Mouse (Mus musculus): ENCODE measurements at regions not wholly inside any gene's neighbourhood (a gene's known extent, or its start where the extent isn't known, plus 50 kb on each side); places are given as distances from the start of the nearest gene placed in this dataset.
A peak's percentile ranks its signal among the peaks of the same experiment; 100 is the strongest.

DNA sequence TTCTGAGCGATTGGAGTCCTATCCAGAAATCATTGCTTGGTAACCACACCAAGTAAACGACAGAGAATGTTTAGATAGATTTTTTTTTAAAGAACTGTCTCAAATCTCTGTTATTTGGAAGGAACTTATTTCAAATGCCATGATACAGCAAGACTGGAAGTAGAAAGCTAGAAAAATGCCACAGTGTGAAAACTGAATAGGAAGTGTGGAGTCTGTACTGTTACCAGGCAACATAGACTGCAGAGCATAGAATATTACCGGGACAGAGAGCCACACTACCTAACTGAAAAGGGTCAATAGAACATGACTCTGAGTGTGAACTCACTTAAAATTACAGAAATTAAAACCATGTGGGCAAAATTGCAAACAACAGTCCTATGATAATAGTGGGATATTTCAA, 52.4 kb upstream of the Adcy1 start:
- peak in 1 of 2 experiments; percentile 28 for DNase-seq (ENCODE audit: low spot score in 2 of 2)

- no peak for DNase-seq (ENCODE audit: low spot score in 2 of 2)
Observed at GRCm38 (mm10) chr11:6999329-6999728, 64.0 kb upstream of the Adcy1 start.

- DNase-seq (ENCODE audit: low spot score in 2 of 2) = no peak
Observed at GRCm38 (mm10) chr11:6998810-6999209, 64.5 kb upstream of the Adcy1 start.

DNA sequence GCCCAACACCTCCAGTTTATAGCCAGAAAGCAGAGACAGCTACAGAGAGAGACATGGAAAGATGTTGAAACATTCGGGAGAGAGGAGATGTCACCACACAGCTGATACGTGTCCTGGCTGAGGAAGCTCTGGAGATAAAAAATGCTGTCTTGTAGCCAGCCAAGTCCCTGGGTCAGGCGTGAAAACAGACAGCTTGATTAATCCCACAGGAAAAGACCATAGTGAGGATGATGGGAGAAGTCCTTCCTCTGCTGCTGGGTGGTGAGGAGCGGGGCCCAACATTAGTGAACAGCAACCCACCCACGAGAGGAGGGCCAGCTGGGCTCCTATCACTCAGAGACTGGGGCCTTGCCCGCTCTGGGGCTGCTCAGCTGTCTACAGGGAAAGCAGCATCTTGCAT, 65.8 kb upstream of the Adcy1 start:
- DNase-seq (ENCODE audit: low spot score in 2 of 2) = no peak

- no peak for DNase-seq (ENCODE audit: low spot score in 2 of 2)
Observed at GRCm38 (mm10) chr11:6993731-6994130, 69.6 kb upstream of the Adcy1 start.

GRCm38 (mm10) chr11:6991626-6992025, 71.7 kb upstream of the Adcy1 start:
- no peak for DNase-seq (ENCODE audit: low spot score in 2 of 2)

GRCm38 (mm10) chr11:6990711-6991110, 72.6 kb upstream of the Adcy1 start:
- no peak for DNase-seq (ENCODE audit: low spot score in 2 of 2)

- DNase-seq (ENCODE audit: low spot score in 2 of 2) = no peak
Observed at GRCm38 (mm10) chr11:6988884-6989824, 74.1 kb upstream of the Adcy1 start.

- no peak for DNase-seq (ENCODE audit: low spot score in 2 of 2)
Observed at GRCm38 (mm10) chr11:6987995-6988394, 75.3 kb upstream of the Adcy1 start.

GRCm38 (mm10) chr11:6987105-6987504, 76.2 kb upstream of the Adcy1 start:
- no peak for DNase-seq (ENCODE audit: low spot score in 2 of 2)

- DNase-seq (ENCODE audit: low spot score in 2 of 2) = no peak
Observed at GRCm38 (mm10) chr11:6982076-6982475, 81.2 kb upstream of the Adcy1 start.

GRCm38 (mm10) chr11:6979656-6980055, 83.6 kb upstream of the Adcy1 start:
- no peak for DNase-seq (ENCODE audit: low spot score in 2 of 2)

GRCm38 (mm10) chr11:6969196-6969595, 94.1 kb upstream of the Adcy1 start:
- DNase-seq (ENCODE audit: low spot score in 2 of 2) = no peak

DNA sequence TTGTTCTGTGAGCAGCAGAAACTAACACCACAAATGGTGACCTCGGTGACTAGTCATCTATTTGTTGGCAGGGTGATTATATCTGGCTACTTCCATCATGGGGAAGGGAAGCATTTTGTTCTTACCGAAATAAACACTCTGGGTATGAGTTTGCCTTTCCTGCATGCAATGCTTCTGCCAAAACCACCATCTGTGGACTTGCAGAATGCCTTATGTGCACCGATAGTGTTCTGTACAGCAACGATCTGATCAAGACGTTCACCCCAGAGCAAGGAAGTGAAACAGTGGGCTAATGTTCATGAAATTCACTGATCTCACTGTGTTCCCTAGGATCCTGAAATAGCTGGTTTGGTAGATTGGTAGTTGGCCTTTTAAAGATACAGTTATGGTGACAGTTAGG, 96.3 kb upstream of the Adcy1 start:
- peak; percentile 77 to 96 for DNase-seq (ENCODE audit: low spot score in 2 of 2)

DNA sequence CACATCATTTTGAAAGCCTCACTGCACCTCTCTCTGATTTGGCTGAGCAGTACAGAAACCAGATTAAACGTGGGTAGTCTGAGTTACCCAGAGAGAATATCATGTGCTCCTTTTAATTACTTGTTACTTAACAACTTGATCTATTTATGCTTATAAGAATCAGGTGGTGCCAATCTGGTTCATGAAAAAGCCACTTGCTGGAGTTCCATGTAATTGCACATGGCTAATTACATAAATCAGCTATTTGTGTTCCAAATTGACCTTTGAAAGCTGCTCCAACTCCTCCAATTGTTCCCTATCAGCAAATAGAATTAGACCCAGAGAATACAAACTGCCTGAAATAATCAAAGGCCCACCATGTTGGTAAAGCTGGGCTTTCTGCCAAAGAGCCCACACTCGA, 98.8 kb upstream of the Adcy1 start:
- peak; percentile 33 to 85 for DNase-seq (ENCODE audit: low spot score in 2 of 2)

GRCm38 (mm10) chr11:6963600-6963999, 99.7 kb upstream of the Adcy1 start:
- no peak for DNase-seq (ENCODE audit: low spot score in 2 of 2)

GRCm38 (mm10) chr11:6962786-6963575, 100.3 kb upstream of the Adcy1 start:
- no peak for DNase-seq (ENCODE audit: low spot score in 2 of 2)

DNA sequence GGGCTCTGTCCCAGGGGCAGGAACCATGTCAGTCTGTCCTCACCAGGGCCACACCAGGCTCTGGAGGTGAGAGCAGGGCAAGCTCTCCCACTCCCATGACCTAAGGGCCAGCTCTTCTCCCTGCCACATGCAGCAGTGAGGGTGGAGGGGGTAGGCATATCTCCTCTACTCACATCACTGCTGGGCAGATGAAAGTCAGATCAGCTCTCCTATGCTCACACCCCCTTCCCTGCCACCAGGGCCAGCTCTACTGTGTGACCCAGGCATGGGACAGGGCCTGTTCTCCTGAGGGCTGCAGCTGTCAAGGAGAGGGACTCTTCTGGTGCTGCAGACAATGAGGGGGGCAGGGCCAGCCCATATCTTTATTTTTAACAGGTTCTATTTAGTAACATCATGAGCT, 101.0 kb upstream of the Adcy1 start:
- no peak for DNase-seq (ENCODE audit: low spot score in 2 of 2)

DNA sequence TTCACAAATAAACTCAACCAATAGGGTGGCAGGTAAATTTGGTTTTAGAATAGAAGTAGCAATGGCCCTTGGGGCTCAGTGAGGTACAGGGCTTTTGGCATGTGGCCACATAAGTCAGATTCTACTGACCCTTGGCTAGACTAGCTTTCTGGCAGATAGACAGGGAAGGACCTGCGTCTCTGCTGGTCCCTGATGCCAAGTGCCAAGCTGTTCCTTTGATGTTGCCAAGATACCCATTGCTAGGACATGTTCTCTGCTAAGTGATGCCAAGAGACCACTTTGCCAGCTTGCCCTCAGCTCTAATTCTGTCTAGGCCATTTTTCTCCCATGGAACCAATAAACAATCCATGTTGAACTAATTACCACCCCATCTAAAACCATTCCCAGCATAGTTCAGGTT, 110.5 kb upstream of the Adcy1 start:
- no peak for DNase-seq (ENCODE audit: low spot score in 2 of 2)

DNA sequence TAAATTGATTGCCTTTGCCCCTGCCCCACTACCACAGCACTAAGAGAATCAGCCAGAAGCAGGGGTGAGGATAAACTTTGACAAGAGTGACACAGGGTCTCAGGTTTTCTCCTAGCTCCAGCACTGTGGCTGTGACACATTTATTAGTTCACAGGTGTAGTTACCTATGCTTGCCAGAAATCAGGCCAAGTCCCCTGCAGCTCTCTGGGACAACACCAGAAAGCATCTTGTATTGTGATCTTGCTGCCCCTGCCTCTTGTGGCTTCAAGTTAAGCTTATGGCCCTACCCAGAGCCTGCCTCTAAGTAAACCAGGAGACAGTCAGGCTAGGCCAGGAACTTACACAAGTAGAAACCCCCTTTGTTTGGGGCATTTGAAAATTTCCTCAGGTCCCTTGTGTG, 111.9 kb upstream of the Adcy1 start:
- no peak for DNase-seq (ENCODE audit: low spot score in 2 of 2)

DNA sequence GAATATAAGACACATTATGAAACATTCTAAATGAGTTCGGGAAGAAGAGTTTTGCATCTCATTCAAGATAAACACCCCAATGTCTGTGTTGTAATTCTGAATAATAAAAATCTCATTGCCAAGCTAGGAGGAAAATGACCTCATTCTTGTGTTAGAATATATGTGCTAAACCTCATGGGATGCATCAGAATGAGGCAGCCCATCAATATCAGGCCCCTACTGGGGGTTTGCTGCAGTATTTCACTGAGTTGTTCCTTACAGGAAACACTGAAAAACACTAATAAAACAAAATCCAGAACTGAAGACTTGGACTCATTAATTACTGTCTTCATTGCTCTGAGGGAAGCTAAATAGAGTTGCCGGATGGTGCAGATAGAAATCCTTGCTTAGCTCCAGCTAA, 111.6 kb upstream of the Gm11983 start:
- no peak for DNase-seq (ENCODE audit: low spot score in 2 of 2)

GRCm38 (mm10) chr11:6934157-6934556, 96.7 kb upstream of the Gm11983 start:
- DNase-seq (ENCODE audit: low spot score in 2 of 2) = no peak
